Mouse (Mus musculus) liver, adult 2 months (tissue): Measurements from ENCODE around the gene Srcin1.

Experiments
- CTCF ChIP-seq: fragments of 200-500 bp; IDR thresholded peaks from 2 replicates; pipeline ENCODE4 v1.5.1; 2011; ENCODE audit warnings: low read depth, low read length, control low read depth
- POLR2A ChIP-seq: fragments of 200-500 bp; IDR thresholded peaks from 2 replicates; pipeline ENCODE4 v1.6.1; 2011; ENCODE audit warnings: low read length, control low read depth; ENCODE audit not compliant: insufficient read depth; ENCODE audit errors: extremely low read depth

DNA sequence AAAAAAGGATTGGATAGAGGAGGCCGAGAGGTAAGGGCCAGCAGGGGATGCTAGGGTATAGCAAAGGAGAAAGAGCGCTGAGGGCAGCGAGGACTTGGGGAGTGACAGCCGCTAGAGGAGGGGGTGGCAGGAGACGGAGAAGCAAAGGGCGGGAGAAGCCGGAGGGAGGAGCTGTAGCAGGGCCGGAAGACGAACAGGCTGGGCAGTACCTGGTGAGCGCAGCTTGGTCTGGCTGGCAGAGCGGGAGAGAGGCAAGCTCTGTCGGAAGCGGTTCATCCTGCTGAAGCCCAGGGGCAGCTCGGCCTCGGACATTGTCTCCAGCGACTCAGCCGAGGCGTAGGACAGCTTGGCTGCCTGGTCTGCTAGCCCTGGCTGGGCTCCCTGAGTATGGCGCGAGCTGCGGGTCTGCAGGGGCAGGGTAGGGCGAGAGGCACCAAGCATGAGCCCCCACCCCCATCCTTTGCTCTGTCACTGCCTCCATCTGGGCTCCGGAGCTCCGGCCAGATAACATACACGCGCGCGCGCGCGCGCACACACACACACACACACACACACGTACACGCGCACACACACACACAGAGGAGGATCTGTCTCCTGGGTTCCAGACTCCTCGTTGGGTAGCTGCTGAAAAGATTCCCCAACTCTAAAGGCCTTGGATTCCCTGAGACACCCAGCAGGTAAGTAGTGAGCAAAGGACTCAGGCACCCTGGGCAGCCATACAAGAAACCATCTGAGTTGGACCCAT lies 39.0 kb downstream of the Srcin1 start:
- TF ChIP-seq POLR2A (no peak), CTCF (no peak)
